Mouse (Mus musculus): ENCODE measurements at regions not wholly inside any gene's neighbourhood (a gene's known extent, or its start where the extent isn't known, plus 50 kb on each side); places are given as distances from the start of the nearest gene placed in this dataset.

DNA sequence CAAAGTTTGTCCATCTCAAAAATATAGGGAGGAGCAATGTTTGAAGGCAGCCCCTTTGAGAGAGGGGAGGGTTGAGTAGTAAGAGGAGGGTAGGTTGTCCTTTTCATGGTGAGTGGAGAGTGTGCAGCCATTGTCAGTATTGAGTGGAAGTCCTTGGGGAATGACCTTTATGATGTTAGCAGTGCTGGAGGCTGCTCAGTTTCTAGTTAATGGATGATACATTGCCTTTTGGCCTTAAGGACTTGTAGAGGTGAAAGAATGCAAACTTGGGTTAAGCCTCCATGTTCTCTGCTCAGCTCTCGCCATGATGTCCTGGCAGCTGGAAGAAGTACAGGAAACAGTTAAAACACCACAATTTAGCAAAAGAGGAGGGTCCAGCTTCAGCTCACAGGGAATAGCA lies 250.6 kb downstream of the Dmrt2 start:
- TF ChIP-seq POLR2A (IDR thresholded peaks at IDR 0.05; ENCODE audit: borderline replicate concordance, extremely low read depth, insufficient read depth, insufficient read length, poor library complexity, severe bottlenecking) (no peak), CTCF (IDR thresholded peaks at IDR 0.05; ENCODE audit: borderline replicate concordance, extremely low read depth, insufficient read depth, insufficient read length) (no peak)
- no peak for DNase-seq (ENCODE audit: low read depth)

DNA sequence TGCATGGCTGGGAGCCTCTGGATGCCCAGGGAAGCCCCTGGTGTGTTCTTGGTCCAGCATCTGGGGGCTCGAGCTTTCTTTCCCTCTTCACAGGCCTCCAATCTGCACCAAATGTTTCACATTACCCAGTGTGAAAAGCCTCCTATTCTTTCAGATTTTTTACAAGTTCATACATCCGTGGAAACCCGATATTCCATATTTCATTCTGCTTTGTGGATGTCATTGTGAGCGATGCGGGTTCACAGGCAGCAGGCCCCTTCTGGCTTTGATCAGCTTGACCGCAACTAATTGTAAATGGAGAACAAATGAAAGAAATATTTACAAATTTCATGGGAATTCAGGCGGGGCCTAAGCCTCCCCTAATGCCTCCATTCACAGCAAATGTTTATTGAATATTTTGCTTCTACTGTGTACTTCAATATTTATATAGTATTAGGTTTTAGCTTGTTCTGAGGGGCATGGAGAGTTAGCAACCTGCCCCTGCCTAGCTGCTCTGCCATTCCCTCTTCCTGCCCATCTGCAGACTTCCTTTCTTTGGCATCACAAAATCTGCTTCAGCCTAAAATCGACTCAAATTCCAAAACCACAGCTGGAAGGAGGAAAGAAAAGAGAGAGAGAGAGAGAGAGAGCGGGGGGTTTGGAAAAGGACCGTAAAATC lies 251.6 kb downstream of the Dmrt2 start:
- peak; percentile 35 for DNase-seq (ENCODE audit: low read depth)
- no peak for TF ChIP-seq POLR2A (IDR thresholded peaks at IDR 0.05; ENCODE audit: borderline replicate concordance, extremely low read depth, insufficient read depth, insufficient read length, poor library complexity, severe bottlenecking)

DNA sequence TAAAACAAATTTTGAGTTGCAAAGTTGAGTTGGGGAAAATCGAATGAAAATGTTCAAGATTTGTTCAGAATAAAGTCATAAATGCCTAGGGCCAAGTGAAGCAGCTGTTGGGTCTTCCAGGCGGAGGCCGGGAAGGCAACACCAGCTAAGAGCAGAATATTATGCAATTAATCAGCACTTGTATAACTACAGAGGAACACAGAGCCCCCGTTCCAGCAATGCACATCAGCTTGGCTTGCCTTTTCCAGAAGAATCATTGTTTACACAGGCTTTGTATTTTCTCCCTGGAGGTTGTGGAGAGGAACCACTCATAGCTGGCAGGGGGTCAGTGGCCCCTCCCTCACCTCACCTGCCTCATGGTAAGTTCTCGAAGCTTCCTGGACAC lies 252.2 kb downstream of the Dmrt2 start:
- DNase-seq (ENCODE audit: low read depth): no peak
- TF ChIP-seq CTCF (IDR thresholded peaks at IDR 0.05; ENCODE audit: borderline replicate concordance, extremely low read depth, insufficient read depth, insufficient read length) (no peak), POLR2A (IDR thresholded peaks at IDR 0.05; ENCODE audit: borderline replicate concordance, extremely low read depth, insufficient read depth, insufficient read length, poor library complexity, severe bottlenecking) (no peak)

DNA sequence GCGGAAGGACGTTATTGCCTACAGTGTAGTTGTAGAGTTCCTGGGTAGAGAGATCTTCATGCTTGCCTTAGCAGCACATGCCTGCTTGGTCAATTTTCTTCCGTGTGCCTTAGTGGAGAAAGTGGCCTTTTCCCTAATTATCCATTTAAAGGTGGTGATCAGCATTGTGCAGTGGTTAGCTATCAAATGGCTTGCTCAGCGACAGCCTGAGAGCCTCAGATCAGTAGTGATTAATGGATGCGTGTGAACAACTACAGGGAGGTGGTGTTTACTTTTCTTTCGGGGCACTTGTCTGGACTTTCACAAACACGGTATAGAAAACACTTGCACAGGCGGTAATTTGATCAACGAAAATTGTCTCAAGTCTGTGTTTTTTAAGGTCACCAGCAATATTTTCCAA lies 255.0 kb downstream of the Dmrt2 start:
- DNase-seq (ENCODE audit: low read depth): no peak
- TF ChIP-seq POLR2A (IDR thresholded peaks at IDR 0.05; ENCODE audit: borderline replicate concordance, extremely low read depth, insufficient read depth, insufficient read length, poor library complexity, severe bottlenecking) (no peak), CTCF (IDR thresholded peaks at IDR 0.05; ENCODE audit: borderline replicate concordance, extremely low read depth, insufficient read depth, insufficient read length) (no peak)

- DNase-seq (ENCODE audit: low read depth): no peak
- no peak for TF ChIP-seq CTCF (IDR thresholded peaks at IDR 0.05; ENCODE audit: borderline replicate concordance, extremely low read depth, insufficient read depth, insufficient read length)
- TF ChIP-seq POLR2A (IDR thresholded peaks at IDR 0.05; ENCODE audit: borderline replicate concordance, extremely low read depth, insufficient read depth, insufficient read length, poor library complexity, severe bottlenecking): no peak
These were observed 265.1 kb downstream of the Dmrt2 start for GRCm38 (mm10) chr19:25937343-25937742.

- DNase-seq (ENCODE audit: low read depth): peak; percentile 51
- no peak for TF ChIP-seq POLR2A (IDR thresholded peaks at IDR 0.05; ENCODE audit: borderline replicate concordance, extremely low read depth, insufficient read depth, insufficient read length, poor library complexity, severe bottlenecking)
- no peak for TF ChIP-seq CTCF (IDR thresholded peaks at IDR 0.05; ENCODE audit: borderline replicate concordance, extremely low read depth, insufficient read depth, insufficient read length)
These were observed 299.0 kb downstream of the Dmrt2 start for GRCm38 (mm10) chr19:25971210-25971609.

- peak; percentile 6 for DNase-seq (ENCODE audit: low read depth)
- TF ChIP-seq POLR2A (IDR thresholded peaks at IDR 0.05; ENCODE audit: borderline replicate concordance, extremely low read depth, insufficient read depth, insufficient read length, poor library complexity, severe bottlenecking) (no peak), CTCF (IDR thresholded peaks at IDR 0.05; ENCODE audit: borderline replicate concordance, extremely low read depth, insufficient read depth, insufficient read length) (no peak)
These were observed 303.0 kb downstream of the Dmrt2 start for GRCm38 (mm10) chr19:25975202-25975601.

DNA sequence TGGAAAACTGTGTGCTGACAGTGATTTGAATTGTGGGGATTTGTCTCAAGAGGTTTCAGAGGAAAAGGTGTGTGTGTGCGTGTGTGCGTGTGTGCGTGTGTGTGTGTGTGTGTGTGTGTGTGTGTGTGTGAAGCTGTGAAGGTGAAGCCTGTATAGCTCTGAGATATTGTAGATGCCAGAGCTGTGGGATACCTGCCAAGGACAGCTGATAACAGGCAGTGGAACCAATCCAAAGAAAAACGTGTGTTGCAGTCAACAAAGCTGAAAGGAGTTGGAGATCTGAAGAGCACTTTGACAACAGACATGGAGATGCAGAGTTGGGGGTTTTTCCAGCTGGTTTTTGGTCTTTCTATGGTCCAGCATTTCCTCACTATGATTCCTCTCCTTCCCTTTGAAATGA lies 308.1 kb downstream of the Dmrt2 start:
- TF ChIP-seq CTCF (IDR thresholded peaks at IDR 0.05; ENCODE audit: borderline replicate concordance, extremely low read depth, insufficient read depth, insufficient read length): no peak
- TF ChIP-seq POLR2A (IDR thresholded peaks at IDR 0.05; ENCODE audit: borderline replicate concordance, extremely low read depth, insufficient read depth, insufficient read length, poor library complexity, severe bottlenecking): no peak
- peak; percentile 33 for DNase-seq (ENCODE audit: low read depth)

GRCm38 (mm10) chr19:26014620-26015180 lies 342.5 kb downstream of the Dmrt2 start:
- TF ChIP-seq CTCF (IDR thresholded peaks at IDR 0.05; ENCODE audit: borderline replicate concordance, extremely low read depth, insufficient read depth, insufficient read length) (no peak), POLR2A (IDR thresholded peaks at IDR 0.05; ENCODE audit: borderline replicate concordance, extremely low read depth, insufficient read depth, insufficient read length, poor library complexity, severe bottlenecking) (no peak)
- DNase-seq (ENCODE audit: low read depth): peak; percentile 81

DNA sequence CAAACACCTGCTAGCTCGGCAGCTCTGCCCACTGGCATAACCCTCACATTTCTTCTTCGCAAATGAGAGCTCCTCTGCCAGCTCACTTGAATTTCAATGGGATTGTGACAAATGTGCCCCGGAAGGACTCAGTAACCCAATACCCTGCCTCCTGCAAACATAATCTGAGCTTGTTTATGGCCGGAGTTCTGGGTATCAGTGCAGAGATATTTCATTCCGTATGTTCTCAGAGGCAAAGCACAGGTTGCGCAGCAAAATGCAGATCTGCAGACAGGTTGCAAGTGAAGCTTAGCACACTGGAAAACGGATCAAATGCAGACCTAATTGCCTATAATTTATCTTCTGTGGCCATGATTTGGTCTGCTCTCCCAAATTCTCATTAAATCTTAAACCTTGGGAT lies 348.9 kb downstream of the Dmrt2 start:
- no peak for TF ChIP-seq POLR2A (IDR thresholded peaks at IDR 0.05; ENCODE audit: borderline replicate concordance, extremely low read depth, insufficient read depth, insufficient read length, poor library complexity, severe bottlenecking)
- no peak for TF ChIP-seq CTCF (IDR thresholded peaks at IDR 0.05; ENCODE audit: borderline replicate concordance, extremely low read depth, insufficient read depth, insufficient read length)
- DNase-seq (ENCODE audit: low read depth): no peak

DNA sequence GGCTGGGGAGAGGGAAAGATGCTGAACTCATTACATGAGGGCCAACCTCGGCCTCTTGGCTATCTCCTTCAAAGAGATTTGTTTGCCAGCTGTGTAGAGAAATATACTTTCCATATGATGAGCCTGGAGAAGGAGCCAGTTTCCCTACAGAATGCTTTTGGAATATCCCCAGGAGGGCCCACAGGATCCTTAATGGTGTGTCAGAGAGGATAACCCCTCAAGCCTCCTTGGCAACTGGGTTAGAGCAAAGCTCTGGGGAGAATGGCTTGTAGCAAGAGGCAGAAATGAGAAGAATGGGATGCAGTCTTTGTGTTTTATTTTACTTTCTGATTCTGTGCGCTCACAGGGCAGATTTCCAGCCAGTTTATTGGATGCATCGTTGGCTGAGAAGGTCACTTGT lies 353.9 kb downstream of the Dmrt2 start:
- no peak for DNase-seq (ENCODE audit: low read depth)
- TF ChIP-seq CTCF (IDR thresholded peaks at IDR 0.05; ENCODE audit: borderline replicate concordance, extremely low read depth, insufficient read depth, insufficient read length): no peak
- no peak for TF ChIP-seq POLR2A (IDR thresholded peaks at IDR 0.05; ENCODE audit: borderline replicate concordance, extremely low read depth, insufficient read depth, insufficient read length, poor library complexity, severe bottlenecking)

GRCm38 (mm10) chr19:26037270-26037669 lies 365.1 kb downstream of the Dmrt2 start:
- DNase-seq (ENCODE audit: low read depth): peak; percentile 50
- TF ChIP-seq POLR2A (IDR thresholded peaks at IDR 0.05; ENCODE audit: borderline replicate concordance, extremely low read depth, insufficient read depth, insufficient read length, poor library complexity, severe bottlenecking): no peak
- TF ChIP-seq CTCF (IDR thresholded peaks at IDR 0.05; ENCODE audit: borderline replicate concordance, extremely low read depth, insufficient read depth, insufficient read length): peak; percentile 56
